In genomic region chr6:29672563-29673411, GRCm38 (mm10) we compare ENCODE assay signal across 11 mouse cellular contexts. TPM values are rescaled to one million over a fixed set of nuclear protein-coding genes. Genes with fewer than 3 reads are reported as not detected.
DNase-seq lines count a peak whose midpoint lies in the region; ATAC-seq and TF ChIP-seq lines count a peak whose summit lies in the region.
"Had no signal": no experiment of that assay in that cellular context is flagged by ENCODE, and none has a peak within 500 bp of the region (broad histone marks: within the 10 kb centered on the region; RNA-seq: fewer than 3 reads in every experiment).

No protein-coding gene starts in this region.

- H3K27ac ChIP-seq in hindbrain, embryonic 14.5 days = 0 out of 2 replicates have a peak overlapping the region, but pooled peaks have one; percentile 18
- no peak overlapping the region for H3K27ac ChIP-seq in hindbrain, embryonic 12.5 days
- no peak overlapping the region for H3K27ac ChIP-seq in midbrain, embryonic 11.5 days (ENCODE audit: low read depth, low read length)
- H3K27ac ChIP-seq: liver, embryonic 13.5 days had no signal

- H3K9me3 ChIP-seq in hindbrain, embryonic 14.5 days (ENCODE audit: control insufficient read depth, low read length) = no peaks in the 10 kb centered on the region
- no peaks in the 10 kb centered on the region for H3K9me3 ChIP-seq in hindbrain, embryonic 12.5 days (replicated peaks)
- no peaks in the 10 kb centered on the region for H3K9me3 ChIP-seq in midbrain, embryonic 11.5 days (ENCODE audit: control insufficient read depth, low read length)
- H3K9me3 ChIP-seq: liver, embryonic 13.5 days had no signal

- H3K36me3 ChIP-seq in hindbrain, embryonic 14.5 days (replicated peaks; ENCODE audit: control insufficient read depth, insufficient read depth) = no peaks in the 10 kb centered on the region
- H3K36me3 ChIP-seq in hindbrain, embryonic 12.5 days = no peaks in the 10 kb centered on the region
- H3K36me3 ChIP-seq in C2C12 (ENCODE audit: control insufficient read depth, insufficient read depth) = no peaks in the 10 kb centered on the region
- H3K36me3 ChIP-seq in midbrain, embryonic 11.5 days (ENCODE audit: control insufficient read depth, insufficient read depth, low read length) = no peaks in the 10 kb centered on the region
- H3K36me3 ChIP-seq: liver, embryonic 13.5 days had no signal

- WGBS in hindbrain, embryonic 14.5 days = 25% methylated on average over 12 of the region's 12 CpGs
- 26% methylated on average over 12 of the region's 12 CpGs for WGBS in hindbrain, embryonic 12.5 days
- 21% methylated on average over 12 of the region's 12 CpGs for WGBS in midbrain, embryonic 11.5 days

- H3K79me3 ChIP-seq in C2C12 (ENCODE audit: low read depth) = no peaks in the 10 kb centered on the region

- H3K79me2 ChIP-seq in C2C12 (ENCODE audit: control insufficient read depth, insufficient read depth) = no peaks in the 10 kb centered on the region

- no peaks in the 10 kb centered on the region for H3K4me1 ChIP-seq in hindbrain, embryonic 14.5 days (replicated peaks; ENCODE audit: control insufficient read depth, insufficient read depth, low read length)
- no peaks in the 10 kb centered on the region for H3K4me1 ChIP-seq in hindbrain, embryonic 12.5 days
- H3K4me1 ChIP-seq in midbrain, embryonic 11.5 days (ENCODE audit: control insufficient read depth, insufficient read depth, low read length) = peaks cover 2% of the 10 kb centered on the region; the same call in 1 of the 2 replicates
- H3K4me1 ChIP-seq: liver, embryonic 13.5 days had no signal

- H3ac ChIP-seq in C2C12 (ENCODE audit: control insufficient read depth, insufficient read length, low read depth) = no peak overlapping the region

- H3K27me3 ChIP-seq in hindbrain, embryonic 14.5 days (ENCODE audit: control insufficient read depth, insufficient read depth, low read length) = no peaks in the 10 kb centered on the region
- H3K27me3 ChIP-seq in hindbrain, embryonic 12.5 days = no peaks in the 10 kb centered on the region
- no peaks in the 10 kb centered on the region for H3K27me3 ChIP-seq in C2C12 (ENCODE audit: control insufficient read depth, insufficient read depth, insufficient read length)
- H3K27me3 ChIP-seq in midbrain, embryonic 11.5 days (ENCODE audit: control insufficient read depth, insufficient read depth, low read length) = no peaks in the 10 kb centered on the region

- H3K4me2 ChIP-seq in hindbrain, embryonic 14.5 days (replicated peaks) = no peak overlapping the region
- no peak overlapping the region for H3K4me2 ChIP-seq in hindbrain, embryonic 12.5 days (replicated peaks)
- H3K4me2 ChIP-seq in midbrain, embryonic 11.5 days = no peak overlapping the region
- H3K4me2 ChIP-seq: liver, embryonic 13.5 days had no signal

- ATAC-seq in hindbrain, embryonic 14.5 days (ENCODE audit: low FRiP score) = no peak
- ATAC-seq in hindbrain, embryonic 12.5 days (ENCODE audit: low FRiP score) = no peak
- no peak for ATAC-seq in midbrain, embryonic 11.5 days (ENCODE audit: low FRiP score)

- TF ChIP-seq CTCF in C2C12 (IDR thresholded peaks at IDR 0.05; ENCODE audit: control insufficient read depth, insufficient read depth, insufficient read length) = no peak

- DNase-seq in hindbrain, embryonic 14.5 days (ENCODE audit: low spot score) = no peak
- DNase-seq in brain, adult 2 months (ENCODE audit: low read depth, low spot score) = peak; percentile 69
- DNase-seq in midbrain, embryonic 11.5 days (ENCODE audit: low spot score, missing footprints) = peak; percentile 86
- DNase-seq in liver = no peak
- no peak for DNase-seq in urinary bladder, postnatal 4 days (ENCODE audit: low spot score in 2 of 2)
- DNase-seq in thymus, postnatal 14 days = no peak
- DNase-seq: adrenal gland, postnatal 25 days; liver, embryonic 13.5 days; thymus, postnatal 25 days had no signal

- no peak overlapping the region for H3K9ac ChIP-seq in hindbrain, embryonic 14.5 days
- no peak overlapping the region for H3K9ac ChIP-seq in hindbrain, embryonic 12.5 days
- H3K9ac ChIP-seq in midbrain, embryonic 11.5 days (ENCODE audit: low read length) = no peak overlapping the region
- H3K9ac ChIP-seq: liver, embryonic 13.5 days had no signal

- no peak overlapping the region for H3K4me3 ChIP-seq in hindbrain, embryonic 14.5 days (replicated peaks; ENCODE audit: low read length)
- H3K4me3 ChIP-seq in hindbrain, embryonic 12.5 days = no peak overlapping the region
- H3K4me3 ChIP-seq in C2C12 (ENCODE audit: insufficient read depth, poor library complexity, severe bottlenecking) = no peak overlapping the region
- no peak overlapping the region for H3K4me3 ChIP-seq in midbrain, embryonic 11.5 days (ENCODE audit: low read depth, low read length)
- H3K4me3 ChIP-seq: liver, embryonic 13.5 days had no signal

TF ChIP-seq in C2C12, 6 proteins besides CTCF, POLR2A, EP300 and RAD21:
- peak; percentile 38 for TF ChIP-seq MAX (IDR thresholded peaks at IDR 0.05)
- peak; percentile 71 for TF ChIP-seq MYOD1 (IDR thresholded peaks at IDR 0.05; ENCODE audit: control insufficient read depth, insufficient read length, low read depth)
- TF ChIP-seq FOSL1 (IDR thresholded peaks at IDR 0.05; ENCODE audit: insufficient read depth, low read length, poor library complexity, severe bottlenecking) = no peak

RNA-seq across cellular contexts. Expression of gene Tspan33, which starts 21.2 kb away (rescaled TPM):
- 7.9 and 8.6 TPM in 2 replicates for polyA plus RNA-seq in hindbrain, embryonic 14.5 days (2014; fragmentation: Nextera tagmentation; extraction: Ambion mirVana)
- 8.2 and 9.2 TPM in 2 replicates for polyA plus RNA-seq in hindbrain, embryonic 12.5 days (2016; fragmentation: Nextera tagmentation; extraction: Ambion mirVana)
- polyA plus RNA-seq in C2C12 (2012; fragmentation: generic; extraction: Trizol) = 1.2 TPM
- 4.9 and 6.8 TPM in 2 replicates for polyA plus RNA-seq in midbrain, embryonic 11.5 days (2014; fragmentation: Nextera tagmentation; extraction: Ambion mirVana)

Comparison
In these comparisons a context has a peak if more than half of its experiments do, and no peak if none do; other contexts are left out.
1. DNase-seq: peak in brain, adult 2 months (single experiment) and midbrain, embryonic 11.5 days (single experiment); none in hindbrain, embryonic 14.5 days (single experiment), liver (single experiment), urinary bladder, postnatal 4 days (0 of 2) and thymus, postnatal 14 days (single experiment).